Mouse (Mus musculus) spleen, adult 18-20 months (tissue): ENCODE measurements around the gene Zfp319.
"Not testable (repeated sequence)": the region's sequence is repeated elsewhere in the genome, so short reads cannot be mapped to it uniquely, and the experiment has no call there.

Source experiments
- DNase-seq, 2 experiments: peaks; one replicate each; pipeline ENCODE4 v3.0.0; 2022; ENCODE audit warnings: mixed read lengths in 2 of 2

Zfp319 gene

DNA sequence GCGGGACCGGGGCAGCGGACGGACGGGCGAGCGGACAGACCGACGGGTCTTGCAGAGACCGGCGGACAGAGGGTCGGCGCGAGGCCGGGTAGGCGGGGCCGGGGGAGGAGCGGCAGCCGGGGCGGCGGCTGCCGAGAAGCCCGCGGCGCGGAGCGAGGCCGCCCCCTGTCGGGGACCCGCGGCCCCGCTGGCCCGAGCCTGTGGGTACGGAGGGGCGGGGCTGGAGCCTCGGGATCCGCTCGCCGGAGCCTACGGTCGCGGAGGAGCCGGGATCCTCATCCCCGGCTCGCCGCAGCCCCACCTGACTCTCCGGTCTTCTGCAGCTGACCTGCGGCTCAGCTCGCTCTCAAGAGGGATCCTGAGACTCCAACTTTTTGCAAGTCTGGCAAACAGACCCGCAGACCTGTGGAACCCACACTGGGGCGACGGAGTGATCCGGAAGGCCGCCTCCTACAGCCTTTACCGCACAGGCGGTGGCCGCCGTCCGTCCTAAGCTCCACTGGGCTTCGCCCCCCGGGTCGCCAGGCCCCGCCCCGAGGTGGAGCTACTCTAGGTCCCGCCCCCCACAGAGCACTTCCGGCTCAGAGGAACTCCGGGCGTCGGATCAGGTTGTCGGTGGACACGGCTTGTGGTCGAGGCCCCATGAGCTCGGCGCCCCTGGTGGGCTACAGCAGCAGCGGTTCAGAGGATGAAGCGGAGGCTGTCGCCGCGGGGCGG, at the start of gene Zfp319, which contains the start of gene Usb1:
TSS of gene Zfp319 (minus strand) at position 231 of the 717 bp plus-strand sequence.
TSS of gene Usb1 (plus strand) at position 565 of the 717 bp plus-strand sequence.
- peak; percentile 91 to 96 for DNase-seq

DNA sequence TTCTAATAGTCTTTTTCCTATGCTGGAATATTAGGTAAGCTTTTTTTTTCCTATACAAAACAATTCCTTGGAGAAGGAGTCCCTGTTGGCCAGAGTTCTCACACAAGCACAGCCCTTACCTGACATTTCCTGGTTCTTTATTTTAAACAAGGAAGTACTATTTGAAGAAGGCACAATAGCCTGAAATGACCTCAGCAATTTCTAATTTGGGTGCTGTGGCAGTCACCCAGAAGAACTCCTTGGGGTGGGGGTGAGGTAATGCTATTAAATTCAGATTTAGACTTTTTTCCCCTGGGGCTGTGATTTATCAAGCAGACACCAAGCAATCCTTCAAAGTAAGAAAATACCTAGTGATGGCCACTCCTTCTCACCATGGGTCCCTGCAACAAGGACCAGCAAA, 49.2 kb upstream of the Zfp319 start:
- DNase-seq = no peak

DNA sequence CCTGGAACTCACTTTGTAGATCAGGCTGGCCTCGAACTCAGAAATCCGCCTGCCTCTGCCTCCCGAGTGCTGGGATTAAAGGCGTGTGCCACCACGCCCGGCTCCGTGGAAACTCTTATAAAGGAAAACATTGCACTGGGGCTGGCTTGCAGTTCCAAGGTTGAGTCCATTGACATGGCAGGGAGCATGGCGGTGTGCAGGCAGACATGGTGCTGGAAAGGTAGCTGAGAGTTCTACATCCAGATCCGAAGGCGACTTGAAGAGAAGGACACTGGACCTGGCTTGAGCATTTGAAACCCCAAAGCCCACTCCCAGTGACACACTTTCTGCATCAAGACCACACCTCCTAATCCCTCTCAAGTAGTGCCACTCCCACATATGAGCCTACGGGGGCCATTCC, 47.2 kb upstream of the Zfp319 start:
- DNase-seq = not testable (repeated sequence)

DNA sequence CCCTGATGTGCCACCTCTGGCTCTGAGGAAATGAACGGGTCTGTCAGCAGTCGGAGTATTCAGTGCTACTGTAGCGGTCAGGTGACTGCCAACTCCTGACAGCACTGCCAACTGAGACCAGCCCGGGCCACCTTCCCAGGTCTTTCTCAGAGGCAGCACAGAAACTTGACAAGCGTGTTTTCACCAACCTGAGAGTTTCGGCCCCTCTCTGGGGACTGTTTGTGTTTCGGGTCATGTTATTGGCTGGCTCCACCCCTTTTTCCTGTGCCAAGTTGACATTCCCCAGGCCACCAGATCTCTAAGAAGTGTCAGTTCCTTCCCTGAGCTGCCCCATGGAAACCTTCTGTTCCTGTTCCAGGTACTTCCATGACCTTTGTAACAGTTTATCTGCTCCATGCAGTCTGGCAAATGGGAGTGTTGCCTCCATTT, 46.1 kb upstream of the Zfp319 start:
- DNase-seq = no peak

DNA sequence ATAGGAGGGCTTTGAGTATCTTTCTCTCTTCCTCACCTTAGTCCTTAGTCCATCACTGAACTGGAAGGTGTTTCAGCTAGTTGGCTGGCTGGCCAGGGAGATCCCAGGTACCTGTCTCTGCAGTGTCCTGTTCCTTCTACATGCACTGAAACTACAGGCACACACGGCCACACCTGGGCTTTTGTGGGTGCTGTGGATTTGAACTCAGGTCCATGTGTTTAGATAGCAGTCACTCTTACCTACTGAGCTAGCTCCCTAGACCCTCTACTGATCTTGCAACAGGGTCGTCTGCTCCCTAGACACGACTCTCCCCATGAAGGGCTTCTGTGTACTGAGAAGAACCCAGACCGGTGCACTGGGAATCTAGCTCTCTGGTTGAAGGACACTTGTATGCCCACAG, 45.4 kb upstream of the Zfp319 start:
- no peak for DNase-seq

DNA sequence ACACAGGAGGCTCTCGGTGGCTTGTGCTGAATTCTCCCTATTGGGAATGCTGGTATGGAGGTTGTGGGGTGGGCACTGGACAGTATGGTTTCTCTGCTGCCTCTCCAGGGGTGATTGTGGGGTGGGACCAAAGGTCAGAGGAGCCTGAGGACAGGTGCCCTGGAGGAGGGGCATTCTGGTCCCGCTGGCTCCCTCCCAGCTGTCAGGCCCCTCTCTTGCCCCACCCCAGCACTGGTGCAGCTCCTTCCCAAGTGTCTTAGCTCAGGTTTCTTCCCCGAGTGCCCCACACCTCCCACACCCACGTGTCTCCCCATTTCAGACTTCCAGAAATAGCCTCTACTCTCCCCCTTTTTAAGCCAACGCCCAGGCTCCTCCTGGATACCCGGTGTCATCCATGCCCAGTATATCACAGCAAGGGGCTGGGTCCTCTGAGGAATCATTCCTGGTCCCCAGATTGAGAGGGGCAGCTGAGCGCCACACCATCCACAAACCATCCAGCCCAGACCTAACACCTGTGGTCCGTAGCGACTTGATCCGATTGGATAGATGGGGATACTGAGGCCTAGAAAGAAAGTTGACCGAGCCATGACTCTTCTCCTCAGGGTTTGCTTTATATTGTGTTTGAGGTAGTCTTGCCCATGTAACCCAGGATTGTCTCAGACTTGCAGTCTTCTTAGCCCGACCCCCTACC, 44.7 kb upstream of the Zfp319 start:
- DNase-seq = no peak

DNA sequence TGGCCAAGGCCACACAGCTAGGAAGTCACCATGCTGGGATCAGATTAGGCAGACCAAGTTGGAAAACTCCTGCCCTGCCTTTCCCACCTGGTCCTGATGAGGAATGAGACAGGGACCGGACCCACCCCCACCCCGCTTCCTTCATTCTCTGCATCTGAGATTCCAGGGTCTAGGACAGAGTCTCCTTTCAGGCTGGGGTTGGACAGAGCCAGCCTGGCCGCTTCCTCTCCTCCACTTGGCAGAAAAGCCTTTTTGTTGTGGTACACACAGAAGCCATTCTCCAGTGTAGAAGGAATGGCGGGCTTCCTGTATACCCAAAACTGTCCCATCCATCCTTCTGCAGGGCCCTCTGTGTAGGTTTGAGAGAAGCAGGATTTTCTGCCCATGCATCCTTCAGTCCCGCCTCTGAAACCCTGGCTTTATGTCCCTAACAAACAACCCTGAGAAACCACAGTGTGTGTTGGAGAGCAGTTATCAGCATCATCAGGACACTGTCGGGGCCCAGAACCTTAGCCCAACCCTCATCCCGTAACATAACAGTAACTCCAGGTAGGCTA, 43.7 kb upstream of the Zfp319 start:
- no peak for DNase-seq

DNA sequence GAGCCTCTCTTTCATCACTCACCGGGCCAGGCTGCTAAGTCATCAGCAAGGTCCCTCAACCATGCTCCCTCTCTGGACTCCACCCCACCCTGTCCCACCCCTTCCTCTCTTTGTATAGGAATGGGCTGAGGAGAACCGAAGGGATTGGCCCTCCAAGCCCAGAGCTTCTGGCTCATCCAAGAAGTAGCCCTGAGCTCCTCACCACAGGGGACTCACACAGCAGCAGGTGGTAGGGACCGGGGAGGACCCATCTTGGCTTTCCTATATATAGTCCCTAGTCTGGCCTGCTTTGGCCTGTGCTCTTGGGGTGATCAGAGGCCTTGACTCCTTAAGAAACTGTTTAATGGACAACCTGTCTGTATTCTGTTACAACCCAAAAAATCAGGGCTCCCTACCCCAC, 42.7 kb upstream of the Zfp319 start:
- no peak for DNase-seq

DNA sequence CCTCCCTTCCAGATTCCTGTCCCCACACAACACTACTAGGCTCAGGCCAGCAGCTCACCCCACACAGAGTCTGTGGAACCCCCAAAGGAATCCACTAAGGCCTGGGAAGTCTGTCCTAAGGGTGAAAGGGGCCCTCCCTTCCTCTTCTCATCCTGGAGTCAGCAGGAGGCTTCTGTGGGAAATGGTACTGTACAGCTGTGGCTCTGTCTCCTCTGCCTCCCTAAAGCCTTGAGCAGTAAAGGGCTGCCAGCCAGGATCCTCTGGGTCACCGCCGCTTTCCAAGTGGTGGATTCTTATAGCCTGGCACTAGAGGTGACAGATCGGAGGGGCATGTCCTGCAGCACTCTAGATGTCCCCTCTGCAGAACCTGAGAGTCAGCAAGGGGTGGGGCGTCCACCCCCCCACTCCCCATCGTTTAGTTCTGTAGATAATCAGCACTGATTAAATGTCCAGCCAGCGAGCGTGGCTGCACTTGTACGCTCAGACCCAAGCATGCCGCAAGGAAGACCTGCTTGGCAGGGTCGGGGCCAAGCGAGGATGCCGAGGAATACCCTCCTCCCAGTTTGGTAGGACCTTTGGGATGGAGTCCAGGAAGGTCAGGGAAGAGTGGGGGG, 41.7 kb upstream of the Zfp319 start:
- no peak for DNase-seq

DNA sequence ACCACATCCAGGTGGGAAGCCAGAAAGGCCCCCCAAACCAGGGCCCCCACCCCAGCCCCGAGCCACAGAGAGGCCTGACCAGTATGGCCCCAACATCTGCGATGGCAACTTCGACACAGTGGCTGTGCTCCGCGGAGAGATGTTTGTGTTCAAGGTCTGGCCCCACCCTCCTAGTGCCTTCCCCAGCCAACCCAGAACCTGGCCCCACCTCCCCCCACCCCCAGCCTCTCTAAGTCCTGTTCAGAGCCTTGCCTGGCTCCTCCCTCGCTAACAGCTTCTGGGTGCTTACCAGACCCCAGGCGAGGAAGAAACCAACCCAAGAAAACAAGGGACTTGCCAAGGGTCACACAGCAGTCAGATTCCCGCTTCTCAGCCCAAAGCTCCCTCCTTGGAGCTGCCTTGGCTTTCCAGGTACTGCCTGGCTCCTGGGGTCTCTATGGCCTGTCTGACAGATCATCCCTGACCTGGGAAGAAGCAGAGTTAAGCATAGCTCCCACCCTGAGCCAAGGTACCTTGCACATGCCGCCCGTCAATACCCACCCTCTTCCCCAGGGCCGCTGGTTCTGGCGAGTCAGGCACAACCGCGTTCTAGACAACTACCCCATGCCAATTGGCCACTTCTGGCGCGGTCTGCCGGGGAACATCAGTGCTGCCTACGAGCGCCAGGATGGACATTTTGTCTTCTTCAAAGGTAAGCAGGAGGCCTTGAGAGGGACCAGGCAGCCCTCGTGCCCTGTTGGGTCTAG, 38.0 kb upstream of the Zfp319 start:
- no peak for DNase-seq

DNA sequence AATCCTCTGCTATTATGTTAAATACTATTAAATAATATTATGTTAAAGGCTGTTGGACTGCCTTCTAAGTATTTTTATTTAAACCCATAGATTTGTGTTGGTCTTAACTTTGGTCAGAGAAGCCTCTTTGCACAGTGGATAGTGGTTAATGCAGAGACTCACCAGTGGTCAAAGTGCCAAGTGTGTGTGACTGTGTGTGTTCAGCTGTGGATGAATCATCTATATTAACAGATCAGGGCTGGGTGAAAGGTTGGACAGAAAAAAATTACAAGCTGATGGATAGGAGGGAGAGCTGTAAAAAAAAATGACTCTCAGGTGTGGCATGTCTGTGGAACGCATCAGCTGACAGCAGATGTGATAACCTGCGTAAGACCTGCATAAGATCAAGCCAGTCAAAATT, 32.1 kb upstream of the Zfp319 start:
- no peak for DNase-seq

DNA sequence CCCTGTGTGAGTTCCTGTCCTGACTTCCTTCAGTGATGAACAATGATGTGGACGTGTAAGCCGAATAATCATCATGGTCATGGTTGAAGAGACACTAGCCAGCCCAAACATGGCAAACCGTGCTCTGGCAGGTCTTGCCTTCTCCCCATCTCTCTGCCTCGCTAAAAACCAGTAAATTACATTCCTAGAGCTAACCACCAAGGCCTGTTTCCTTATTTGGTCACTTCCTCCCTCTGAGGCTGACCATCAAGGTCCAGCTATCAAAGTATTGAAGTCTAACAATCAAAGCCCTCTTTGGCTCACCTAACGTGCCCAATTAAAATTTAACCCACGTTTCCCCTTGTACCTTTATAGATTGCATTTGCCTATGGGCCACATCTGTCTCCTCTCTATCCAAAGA, 30.5 kb upstream of the Zfp319 start:
- DNase-seq = no peak

DNA sequence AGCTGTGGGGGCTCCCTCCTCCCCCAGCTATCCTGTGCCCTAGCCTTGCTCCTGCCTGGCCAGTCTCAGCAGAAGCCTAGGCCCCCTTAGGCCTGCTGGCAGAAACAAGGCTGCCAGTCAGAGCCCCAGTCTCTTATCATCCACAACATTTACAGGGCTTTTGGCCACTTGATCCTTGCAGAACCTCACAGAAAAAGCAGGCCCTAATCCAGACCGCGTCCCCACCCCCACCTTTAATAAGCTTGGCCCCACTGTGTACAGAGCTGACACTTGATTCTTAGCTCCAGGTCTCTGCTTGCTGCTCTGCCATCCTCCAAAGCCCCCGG, 29.2 kb upstream of the Zfp319 start:
- no peak for DNase-seq

DNA sequence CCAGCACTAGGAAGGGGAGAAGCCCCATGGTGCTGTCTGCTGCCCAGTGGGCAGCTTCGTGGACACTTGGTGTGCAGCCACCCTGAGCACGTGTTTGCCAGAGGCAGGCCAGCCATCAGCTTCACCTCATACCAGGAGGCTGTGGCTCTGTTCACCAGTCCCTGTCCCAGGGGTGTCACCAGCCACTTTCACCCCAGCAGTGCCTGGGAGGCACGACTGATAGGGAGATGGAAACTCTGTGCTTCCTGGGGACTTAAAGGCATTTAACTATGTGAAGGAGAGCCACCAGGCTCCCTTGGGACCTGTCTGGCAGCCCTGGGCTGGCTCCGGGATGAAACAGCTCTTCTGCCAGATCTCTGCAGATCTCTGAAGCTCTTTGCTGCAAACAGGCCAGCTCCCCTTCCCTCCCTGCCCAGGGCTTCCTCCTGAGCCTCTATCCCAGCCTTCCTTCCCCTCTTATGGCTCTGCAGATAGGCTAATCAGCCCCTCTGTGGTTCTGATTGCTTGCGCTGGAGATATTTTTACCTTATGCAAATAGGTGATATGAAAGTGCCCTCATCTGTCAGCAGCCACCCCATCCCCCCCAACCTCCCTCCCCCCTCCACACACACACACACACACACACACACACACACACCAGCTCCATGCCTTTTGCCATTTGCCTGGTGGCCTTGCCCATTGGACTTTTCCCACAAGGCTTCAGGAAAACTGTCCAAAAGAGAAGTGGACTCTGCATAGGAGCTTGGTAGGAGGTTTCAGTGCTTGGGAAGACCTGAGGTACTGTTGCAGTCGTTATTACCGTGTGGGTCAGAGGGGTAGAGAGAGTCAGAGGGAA, 28.6 kb upstream of the Zfp319 start:
- peak in 1 of 2 experiments; percentile 21 for DNase-seq

DNA sequence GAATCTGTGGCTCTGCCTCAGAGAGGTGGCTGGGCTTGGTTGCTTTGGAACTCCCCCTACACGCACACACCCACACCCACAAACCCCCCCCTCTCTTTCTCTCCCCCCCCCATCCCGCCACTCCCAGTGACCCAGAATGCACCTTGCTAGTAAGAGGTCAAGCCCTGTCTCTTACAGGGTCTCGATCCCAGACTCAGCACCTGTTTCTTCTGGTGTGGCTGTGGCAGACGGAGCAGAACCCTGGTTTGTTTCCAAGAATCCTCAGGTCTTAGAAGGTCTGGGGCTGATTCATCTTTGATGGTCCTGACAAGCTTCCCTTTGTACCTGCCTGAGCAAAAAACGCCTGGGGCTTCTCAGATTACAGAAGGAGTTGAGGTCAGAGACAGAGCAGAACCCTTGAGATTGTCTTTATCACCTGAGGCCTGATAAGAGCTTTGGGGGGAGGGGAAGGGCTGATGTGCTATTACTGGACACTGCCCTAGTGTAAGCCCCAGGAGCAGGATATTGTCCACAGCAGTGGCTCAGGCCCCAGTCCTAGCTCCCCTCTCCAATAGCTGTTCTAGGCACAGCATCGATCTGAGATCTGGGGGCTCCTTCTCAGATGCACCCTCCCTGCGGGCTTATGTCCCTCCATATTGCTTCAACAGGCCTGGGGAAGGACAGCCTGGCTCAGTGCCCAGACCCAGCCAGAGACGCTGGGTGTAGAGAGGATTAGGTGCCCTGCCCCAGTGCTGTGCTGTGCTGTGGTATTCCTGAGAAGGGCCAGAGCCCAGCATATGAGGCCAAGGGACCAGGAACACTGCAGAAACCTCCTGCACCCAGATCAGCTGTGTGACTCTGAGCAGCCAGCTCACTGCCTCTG, 27.0 kb upstream of the Zfp319 start:
- no peak for DNase-seq

DNA sequence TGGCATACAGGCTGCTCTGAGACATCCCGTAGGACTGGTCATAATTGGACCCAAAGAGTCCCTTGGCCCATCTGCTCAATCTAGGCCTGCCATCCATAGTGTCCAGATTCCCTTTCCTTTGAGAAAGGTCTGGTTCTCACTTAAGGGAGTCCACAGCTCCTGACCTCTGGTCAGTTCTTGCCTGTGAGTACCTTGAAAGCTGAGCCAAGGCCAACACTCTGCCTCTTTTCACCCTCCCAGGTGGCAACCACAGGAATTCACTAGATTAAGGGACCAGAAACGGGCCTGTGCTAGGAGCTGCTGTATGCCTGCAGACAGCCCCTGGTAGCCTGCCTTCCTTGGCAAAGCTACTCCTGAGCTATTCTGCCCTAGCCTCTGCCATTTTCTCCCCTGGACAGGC, 22.9 kb upstream of the Zfp319 start:
- DNase-seq = no peak

DNA sequence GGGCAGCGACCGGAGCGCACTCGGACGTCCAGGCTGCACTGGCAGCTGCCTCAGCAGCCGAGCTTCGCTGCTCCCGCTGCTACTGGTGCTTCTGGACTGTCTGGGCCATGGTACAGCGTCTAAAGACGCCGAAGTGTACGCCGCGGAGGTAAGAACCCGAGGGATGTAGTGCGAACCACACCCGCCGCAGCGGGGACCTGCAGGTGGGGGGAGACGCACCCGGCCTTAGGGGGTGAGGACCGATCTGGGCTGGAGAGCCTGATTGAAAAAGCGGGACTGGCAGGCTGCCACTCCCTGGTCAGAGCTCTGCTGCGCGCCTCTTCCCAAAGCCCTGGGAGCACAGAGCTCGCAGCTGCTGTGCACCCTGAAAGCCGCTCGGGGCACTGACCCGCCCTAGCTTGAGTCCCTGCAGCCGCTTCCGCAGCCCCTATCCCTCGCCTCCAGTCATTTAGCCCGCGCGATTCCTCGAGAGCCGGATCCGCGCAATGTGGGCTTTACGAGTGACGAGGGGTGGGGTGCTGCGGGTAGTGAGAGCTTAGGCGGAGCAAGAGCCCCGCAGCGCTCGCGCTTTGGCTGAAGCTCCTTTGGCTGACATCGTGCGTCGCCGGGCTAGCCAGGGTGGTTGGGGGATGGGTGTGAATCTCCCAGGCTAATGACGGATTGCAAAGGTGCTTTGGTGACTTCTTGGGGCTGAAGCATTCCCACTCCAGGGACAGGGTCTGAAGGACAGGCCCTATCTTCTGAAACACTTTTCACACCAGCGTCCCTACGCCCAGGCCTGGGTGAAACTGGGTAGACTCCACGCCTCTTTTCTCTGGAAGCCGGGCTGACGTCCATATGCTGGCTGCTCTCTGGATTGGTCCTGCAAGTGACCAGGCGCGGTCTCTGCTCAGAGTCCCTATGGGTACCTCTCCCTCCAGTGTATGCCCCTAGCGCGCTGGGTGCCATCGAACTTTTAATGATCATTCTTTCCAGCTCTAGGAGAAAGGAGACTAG, 21.4 kb upstream of the Zfp319 start:
- no peak for DNase-seq

DNA sequence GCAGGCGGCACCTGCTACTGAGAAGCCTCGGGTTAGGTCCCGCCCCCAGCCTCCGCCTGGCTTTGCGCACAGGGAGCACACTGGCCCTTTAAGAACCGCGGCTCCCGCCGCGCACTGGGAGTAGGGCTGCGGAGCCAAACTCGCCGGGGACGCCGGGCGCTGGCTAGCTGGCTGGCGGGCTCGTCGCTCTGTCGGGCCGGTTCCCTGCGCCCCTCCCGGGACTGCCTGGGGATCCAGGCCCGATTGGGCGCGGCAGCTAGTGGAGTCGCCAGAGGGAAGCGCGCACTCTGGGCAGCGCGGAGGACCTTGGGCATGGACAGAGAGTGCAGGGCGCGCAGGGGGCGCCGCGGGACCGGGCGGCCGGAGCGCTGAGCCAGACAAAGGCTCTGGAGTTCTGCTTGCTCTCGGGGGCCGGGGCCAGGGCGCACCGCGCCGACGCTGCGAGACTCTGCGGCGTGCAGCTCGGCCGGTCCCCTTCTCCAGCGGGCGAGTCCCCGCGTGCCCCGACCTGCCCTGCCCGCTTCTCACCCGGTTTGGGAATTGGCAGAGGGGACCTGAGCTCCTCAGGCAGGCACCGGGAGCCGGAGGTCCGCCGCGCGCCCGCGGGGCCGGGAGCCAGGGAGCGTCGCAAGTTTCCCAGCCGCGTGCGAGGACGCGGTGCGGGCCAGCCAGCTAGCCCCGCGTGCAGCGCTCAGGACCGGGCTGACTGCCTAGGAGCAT, 20.6 kb upstream of the Zfp319 start, which contains the start of gene Mmp15:
TSS of gene Mmp15 (plus strand) at position 118 of the 720 bp plus-strand sequence.
- DNase-seq = peak in 1 of 2 experiments; percentile 30

DNA sequence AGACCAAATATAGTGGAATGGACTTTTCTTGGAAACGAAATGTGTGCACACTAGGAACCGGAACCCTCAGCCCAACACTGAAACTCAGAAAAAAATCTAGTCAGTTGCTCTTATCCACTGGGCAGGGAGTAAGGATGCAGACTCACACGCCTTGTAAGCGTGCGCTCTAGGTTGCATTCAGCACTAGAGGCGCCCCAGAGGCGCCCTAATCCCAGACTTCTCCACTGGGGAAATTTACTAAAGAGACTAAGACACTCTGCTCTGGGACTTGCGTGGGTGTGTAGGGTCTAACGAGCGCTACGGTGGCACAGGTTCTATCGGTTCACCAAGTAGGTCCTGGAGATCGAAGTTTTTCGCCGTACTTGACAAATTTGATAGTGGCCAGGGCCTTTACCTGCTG, 19.7 kb upstream of the Zfp319 start:
- DNase-seq = no peak
